Mouse (Mus musculus) CH12.LX (cell line): ENCODE data around the gene Hsd11b2.

Experiments used
- CHD2 ChIP-seq: IDR thresholded peaks from 2 replicates; pipeline ENCODE4 v1.6.1; 2011; ENCODE audit warnings: low read length, improper control_type of control experiment
- CTCF ChIP-seq, 2 experiments: IDR thresholded peaks in 1 of 2; conservative IDR thresholded peaks in 1 of 2; 2 replicates each; pipeline ENCODE4 v1.5.1; 2011 to 2012; ENCODE audit warnings: low read depth in 2 of 2, low read length in 2 of 2, improper control_type of control experiment in 1 of 2, inconsistent platforms in 1 of 2, mild to moderate bottlenecking in 1 of 2, moderate library complexity in 1 of 2
- JUN ChIP-seq: IDR thresholded peaks from 2 replicates; pipeline ENCODE4 v1.6.1; 2011; ENCODE audit warnings: low read depth, mild to moderate bottlenecking, low read length, improper control_type of control experiment, moderate library complexity; ENCODE audit not compliant: insufficient read depth

DNA sequence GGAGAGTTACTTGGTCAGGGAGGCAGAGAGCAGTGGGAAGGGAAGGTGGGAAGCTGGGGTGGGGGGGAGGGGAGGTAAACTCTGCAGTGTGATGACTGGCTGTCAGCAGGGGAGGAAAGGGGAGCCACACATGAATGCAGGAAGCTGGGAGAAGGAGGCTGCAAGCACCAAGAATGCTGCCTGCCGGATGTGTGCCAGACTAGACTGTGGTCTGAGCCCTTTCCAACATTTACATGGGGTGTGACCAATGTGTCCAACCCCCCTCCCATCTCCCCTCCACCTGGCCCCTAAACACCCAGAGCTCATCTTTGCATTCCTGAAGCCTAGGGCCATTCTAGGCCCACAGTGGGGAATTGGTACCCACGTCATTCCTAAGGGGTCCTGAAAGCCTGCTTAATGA lies 37.5 kb upstream of the Hsd11b2 start:
- no peak for TF ChIP-seq JUN
- no peak for TF ChIP-seq CTCF (conservative IDR thresholded peaks at IDR 0.05 in 1 of 2, IDR thresholded peaks at IDR 0.05 in 1 of 2; ENCODE audit: low read depth in 2 of 2, low read length in 2 of 2)
- no peak for TF ChIP-seq CHD2
